Mouse (Mus musculus): ENCODE data around the gene Alox5ap.

- TF ChIP-seq CTCF (IDR thresholded peaks at IDR 0.05; ENCODE audit: control insufficient read depth, insufficient read depth, insufficient read length) (no peak), MYOG (IDR thresholded peaks at IDR 0.05; ENCODE audit: control insufficient read depth, extremely low read depth, insufficient read length) (no peak)
These were observed 10.5 kb downstream of the Alox5ap start for GRCm38 (mm10) chr5:149275105-149275494.
